Mouse (Mus musculus): ENCODE data around the gene Crybb1.
A peak's percentile ranks its signal among the peaks of the same experiment; 100 is the strongest.

Crybb1 gene

GRCm38 (mm10) chr5:112255426-112255825 is at the start of gene Crybb1:
Gene Crybb1 (plus strand): TSS chr5:112255815.
- DNase-seq (ENCODE audit: low spot score) = peak; percentile 61

- no peak for DNase-seq (ENCODE audit: low spot score)
Measured at GRCm38 (mm10) chr5:112206543-112207255, 48.9 kb upstream of the Crybb1 start.

GRCm38 (mm10) chr5:112208321-112208720 is 47.3 kb upstream of the Crybb1 start:
- no peak for DNase-seq (ENCODE audit: low spot score)

GRCm38 (mm10) chr5:112210104-112210503 is 45.5 kb upstream of the Crybb1 start:
- peak; percentile 78 for DNase-seq (ENCODE audit: low spot score)

GRCm38 (mm10) chr5:112211911-112212310 is 43.7 kb upstream of the Crybb1 start:
- no peak for DNase-seq (ENCODE audit: low spot score)

GRCm38 (mm10) chr5:112212711-112213264 is 42.8 kb upstream of the Crybb1 start:
- no peak for DNase-seq (ENCODE audit: low spot score)

GRCm38 (mm10) chr5:112213331-112214240 is 42.0 kb upstream of the Crybb1 start:
- no peak for DNase-seq (ENCODE audit: low spot score)

- peak; percentile 72 for DNase-seq (ENCODE audit: low spot score)
Measured at GRCm38 (mm10) chr5:112214419-112214818, 41.2 kb upstream of the Crybb1 start.

GRCm38 (mm10) chr5:112215291-112215751 is 40.3 kb upstream of the Crybb1 start:
- no peak for DNase-seq (ENCODE audit: low spot score)

GRCm38 (mm10) chr5:112215801-112216251 is 39.8 kb upstream of the Crybb1 start:
- DNase-seq (ENCODE audit: low spot score) = no peak

- DNase-seq (ENCODE audit: low spot score) = no peak
Measured at GRCm38 (mm10) chr5:112216335-112216734, 39.3 kb upstream of the Crybb1 start.

- DNase-seq (ENCODE audit: low spot score) = no peak
Measured at GRCm38 (mm10) chr5:112217031-112217430, 38.6 kb upstream of the Crybb1 start.

- no peak for DNase-seq (ENCODE audit: low spot score)
Measured at GRCm38 (mm10) chr5:112218679-112219078, 36.9 kb upstream of the Crybb1 start.

- DNase-seq (ENCODE audit: low spot score) = no peak
Measured at GRCm38 (mm10) chr5:112219398-112219797, 36.2 kb upstream of the Crybb1 start.

- no peak for DNase-seq (ENCODE audit: low spot score)
Measured at GRCm38 (mm10) chr5:112220203-112220602, 35.4 kb upstream of the Crybb1 start.

- no peak for DNase-seq (ENCODE audit: low spot score)
Measured at GRCm38 (mm10) chr5:112225591-112225990, 30.0 kb upstream of the Crybb1 start.

GRCm38 (mm10) chr5:112227354-112227753 is 28.3 kb upstream of the Crybb1 start:
- DNase-seq (ENCODE audit: low spot score) = no peak

GRCm38 (mm10) chr5:112227898-112228239 is 27.7 kb upstream of the Crybb1 start:
- DNase-seq (ENCODE audit: low spot score) = no peak

GRCm38 (mm10) chr5:112228240-112229076 is 27.2 kb upstream of the Crybb1 start:
- DNase-seq (ENCODE audit: low spot score) = no peak

GRCm38 (mm10) chr5:112235806-112236205 is 19.8 kb upstream of the Crybb1 start:
- DNase-seq (ENCODE audit: low spot score) = no peak

GRCm38 (mm10) chr5:112236631-112237030 is 19.0 kb upstream of the Crybb1 start:
- DNase-seq (ENCODE audit: low spot score) = no peak

GRCm38 (mm10) chr5:112237439-112237838 is 18.2 kb upstream of the Crybb1 start:
- DNase-seq (ENCODE audit: low spot score) = no peak
